Mouse (Mus musculus) adrenal gland, adult 18-20 months (tissue): ENCODE results near the gene Adprhl1. TPM values are rescaled to one million over a fixed set of nuclear protein-coding genes. Genes with fewer than 3 reads are reported as not detected.

Experiments
- DNase-seq, 2 experiments: peaks; one replicate each; pipeline ENCODE4 v3.0.0; 2021 to 2022; ENCODE audit warnings: low spot score in 2 of 2
- total RNA-seq, 2 experiments: library from RNA; stranded (reverse); gene quantifications; 1 replicate in 1 of 2; 2 replicates in 1 of 2; pipeline ENCODE4 v1.2.3; 2021

The Adprhl1 gene
- total RNA-seq, 2 experiments from 2014 or later, result 7.8 to 18.5 TPM

- no peak for DNase-seq
Observed at GRCm38 (mm10) chr8:13199385-13200061, 54.4 kb downstream of the Adprhl1 start.

- no peak for DNase-seq
Observed at GRCm38 (mm10) chr8:13197493-13197892, 56.5 kb downstream of the Adprhl1 start.

GRCm38 (mm10) chr8:13194818-13195217 is 59.1 kb downstream of the Adprhl1 start:
- DNase-seq, result no peak

GRCm38 (mm10) chr8:13190235-13190634 is 63.7 kb downstream of the Adprhl1 start:
- no peak for DNase-seq

GRCm38 (mm10) chr8:13188857-13189256 is 65.1 kb downstream of the Adprhl1 start:
- no peak for DNase-seq

- no peak for DNase-seq
Observed at GRCm38 (mm10) chr8:13188052-13188555, 65.9 kb downstream of the Adprhl1 start.

GRCm38 (mm10) chr8:13187638-13188037 is 66.3 kb downstream of the Adprhl1 start:
- no peak for DNase-seq

GRCm38 (mm10) chr8:13187229-13187628 is 66.7 kb downstream of the Adprhl1 start:
- no peak for DNase-seq

- no peak for DNase-seq
Observed at GRCm38 (mm10) chr8:13186819-13187218, 67.1 kb downstream of the Adprhl1 start.

GRCm38 (mm10) chr8:13181691-13181976 is 72.3 kb downstream of the Adprhl1 start:
- DNase-seq, result no peak

GRCm38 (mm10) chr8:13180911-13181690 is 72.9 kb downstream of the Adprhl1 start:
- DNase-seq, result no peak

GRCm38 (mm10) chr8:13180408-13180807 is 73.6 kb downstream of the Adprhl1 start:
- no peak for DNase-seq

GRCm38 (mm10) chr8:13179948-13180347 is 74.0 kb downstream of the Adprhl1 start:
- DNase-seq, result no peak

- DNase-seq, result no peak
Observed at GRCm38 (mm10) chr8:13179482-13179881, 74.5 kb downstream of the Adprhl1 start.

GRCm38 (mm10) chr8:13178137-13178536 is 75.8 kb downstream of the Adprhl1 start:
- no peak for DNase-seq

- no peak for DNase-seq
Observed at GRCm38 (mm10) chr8:13177173-13177852, 76.6 kb downstream of the Adprhl1 start.

- no peak for DNase-seq
Observed at GRCm38 (mm10) chr8:13175650-13176049, 78.3 kb downstream of the Adprhl1 start.

GRCm38 (mm10) chr8:13174811-13175210 is 79.2 kb downstream of the Adprhl1 start:
- DNase-seq, result no peak

GRCm38 (mm10) chr8:13174305-13174704 is 79.7 kb downstream of the Adprhl1 start:
- no peak for DNase-seq
